Mouse (Mus musculus) lung, adult 10 weeks (tissue): ENCODE results near the gene Timp2. TPM values are rescaled to one million over a fixed set of nuclear protein-coding genes. Genes with fewer than 3 reads are reported as not detected.

Experiments used
- polyA plus RNA-seq: library from polyadenylated mRNA; stranded (reverse); fragments of 350-450 nt; fragmentation: Illumina TruSeq; extraction: RNeasy Lipid Tissue Mini Kit (QIAGEN cat#74804); gene quantifications from one replicate; pipeline ENCODE4 v1.2.3, GENCODE M21; 2014; ENCODE audit warnings: low read depth, low replicate concordance; ENCODE audit not compliant: insufficient read depth

Gene Timp2
- polyA plus RNA-seq: 205 TPM

GRCm38 (mm10) chr11:118355640-118356039, at the start of gene Timp2:
Gene Timp2 (minus strand): TSS chr11:118355740.

GRCm38 (mm10) chr11:118401760-118402280, 46.3 kb upstream of the Timp2 start, which contains the start of gene Lgals3bp:
Gene Lgals3bp (minus strand): TSS chr11:118402092.

GRCm38 (mm10) chr11:118342400-118342981, 13.0 kb downstream of the Timp2 start, which contains the start of gene Cep295nl:
Gene Cep295nl (minus strand): TSS chr11:118342500.

GRCm38 (mm10) chr11:118289999-118290889, 65.3 kb downstream of the Timp2 start, which contains the start of gene Usp36:
Gene Usp36 (minus strand): TSS chr11:118290244.

Other genes with a start within 250 kb of the Timp2 start
- 0.02 TPM for gene Dnah17, start 225.1 kb downstream of the Timp2 start, polyA plus RNA-seq
- gene Cyth1, start 107.1 kb downstream of the Timp2 start, polyA plus RNA-seq: 19.1 TPM
- 8.1 TPM for gene Usp36, start 65.5 kb downstream of the Timp2 start, polyA plus RNA-seq
- gene Cep295nl, start 13.2 kb downstream of the Timp2 start, polyA plus RNA-seq: 0.66 TPM
- gene Lgals3bp, start 46.4 kb upstream of the Timp2 start, polyA plus RNA-seq: 82.4 TPM
- gene Cant1, start 63.3 kb upstream of the Timp2 start, polyA plus RNA-seq: 28.5 TPM
- gene C1qtnf1, start 72.5 kb upstream of the Timp2 start, polyA plus RNA-seq: 7.9 TPM
- 5.3 TPM for gene Engase, start 121.1 kb upstream of the Timp2 start, polyA plus RNA-seq